Mouse (Mus musculus): ENCODE data around the gene Cd63. TPM values are rescaled to one million over a fixed set of nuclear protein-coding genes. Genes with fewer than 3 reads are reported as not detected.
A peak's percentile ranks its signal among the peaks of the same experiment; 100 is the strongest.

Gene Cd63
- total and polyA plus RNA-seq, 3 experiments: not detected

DNA sequence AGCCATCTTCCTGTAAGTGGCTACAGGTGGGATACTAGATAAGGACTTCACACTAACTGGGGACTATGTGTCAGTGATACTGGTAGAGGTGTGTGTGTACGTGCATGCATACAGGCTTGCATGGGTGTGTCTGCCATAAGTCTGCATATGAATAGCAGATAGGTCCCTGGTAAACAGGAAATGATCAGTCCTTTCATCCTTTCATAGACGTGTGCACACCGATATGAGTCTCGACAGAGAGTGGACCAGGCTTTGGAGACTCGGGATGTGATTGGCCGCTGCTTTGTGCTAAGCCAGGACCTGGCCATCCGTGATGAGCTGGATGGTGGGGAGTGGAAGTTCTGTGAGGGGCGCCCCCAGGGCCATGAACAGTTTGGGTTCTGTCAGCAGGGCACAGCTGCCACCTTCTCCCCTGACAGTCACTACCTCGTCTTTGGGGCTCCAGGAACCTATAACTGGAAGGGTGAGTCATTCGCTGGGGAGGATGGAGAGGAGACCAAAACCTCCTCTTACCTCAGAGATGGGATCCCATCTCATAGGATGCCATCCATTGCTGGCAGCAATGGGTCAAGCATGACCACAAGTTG is 39.8 kb downstream of the Cd63 start:
- Histone ChIP-seq H3K27me3 (replicated peaks) (peaks cover 47% of the 10 kb centered on the region), H3K4me3 (replicated peaks in 1 of 3; ENCODE audit: low read depth in 2 of 3, low read length in 2 of 3, poor library complexity in 1 of 3) (no peak overlapping the region), H3K4me2 (ENCODE audit: insufficient read depth, low read depth, poor library complexity, severe bottlenecking) (no peak overlapping the region), H3K9me3 (replicated peaks; ENCODE audit: low read length) (no peaks in the 10 kb centered on the region), H3K9ac (ENCODE audit: insufficient read depth, low read depth) (no peak overlapping the region), H3K4me1 (ENCODE audit: control insufficient read depth in 1 of 2, insufficient read depth in 2 of 2) (no peaks in the 10 kb centered on the region; a peak in 1 of 4 replicates), H3K79me2 (replicated peaks; ENCODE audit: control insufficient read depth, extremely low read depth, insufficient read depth, poor library complexity, severe bottlenecking) (no peaks in the 10 kb centered on the region), H3K36me3 (replicated peaks in 1 of 2; ENCODE audit: control insufficient read depth in 1 of 2, insufficient read depth in 1 of 2, low read length in 1 of 2) (no peaks in the 10 kb centered on the region), H3K27ac (ENCODE audit: insufficient read depth, low read depth) (no peak overlapping the region)
- in situ Hi-C loops (cut with MboI; ENCODE audit: low pct_ligation_motif_present, low pct_unique_long_range_greater_than_20kb, low sequenced_read_pairs) (no loop called here), dilution Hi-C loops (cut with MboI; ENCODE audit: extremely low pct_ligation_motif_present, extremely low pct_unique_long_range_greater_than_20kb, low sequenced_read_pairs) (no loop called here)
- no peak for DNase-seq (ENCODE audit: extremely low read depth)
- TF ChIP-seq CTCF (conservative IDR thresholded peaks at IDR 0.05 in 1 of 2, IDR thresholded peaks at IDR 0.05 in 1 of 2; ENCODE audit: low read depth in 2 of 2, low read length in 2 of 2) (no peak), MAZ (IDR thresholded peaks at IDR 0.05; ENCODE audit: low read depth, low read length) (no peak), RCOR1 (conservative IDR thresholded peaks at IDR 0.05; ENCODE audit: low read depth, low read length) (no peak), SIN3A (IDR thresholded peaks at IDR 0.05; ENCODE audit: low read length) (no peak), JUN (IDR thresholded peaks at IDR 0.05; ENCODE audit: insufficient read depth, low read depth, low read length) (no peak), UBTF (IDR thresholded peaks at IDR 0.05; ENCODE audit: low read depth, low read length) (no peak), IRF4 (IDR thresholded peaks at IDR 0.05; ENCODE audit: low read depth, low read length) (no peak), JUND (conservative IDR thresholded peaks at IDR 0.05; ENCODE audit: low read depth, low read length) (no peak), MYC (IDR thresholded peaks at IDR 0.05; ENCODE audit: low read depth, low read length) (no peak), ZMIZ1 (IDR thresholded peaks at IDR 0.05; ENCODE audit: low read depth, low read length) (no peak), ZKSCAN1 (IDR thresholded peaks at IDR 0.05; ENCODE audit: borderline replicate concordance, low read depth, low read length) (no peak), USF2 (conservative IDR thresholded peaks at IDR 0.05; ENCODE audit: low read depth, low read length) (no peak), USF1 (IDR thresholded peaks at IDR 0.05; ENCODE audit: low read depth, low read length) (no peak), TCF12 (IDR thresholded peaks at IDR 0.05; ENCODE audit: low read depth, low read length) (no peak), NRF1 (IDR thresholded peaks at IDR 0.05; ENCODE audit: low read depth, low read length) (no peak)

DNA sequence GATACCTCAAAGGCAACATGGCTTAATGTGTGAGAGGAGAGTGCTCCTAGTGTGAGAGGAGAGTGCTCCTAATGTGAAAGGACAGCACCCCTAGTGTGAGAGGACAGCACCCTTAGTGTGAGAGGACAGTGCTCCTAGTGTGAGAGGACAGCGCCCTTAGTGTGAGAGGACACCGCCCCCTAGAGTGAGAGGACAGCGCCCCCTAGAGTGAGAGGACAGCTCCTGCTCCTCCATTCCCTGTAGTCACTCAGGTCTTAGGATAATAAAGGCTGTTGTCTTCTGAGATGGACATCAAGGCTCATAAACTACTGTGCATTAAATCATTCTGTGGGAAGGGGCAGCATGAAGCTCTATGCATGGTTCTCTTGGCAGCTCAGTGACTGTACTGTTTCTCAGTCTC is 44.9 kb downstream of the Cd63 start:
- no peak overlapping the region for H3K4me2 ChIP-seq (ENCODE audit: insufficient read depth, low read depth, poor library complexity, severe bottlenecking)
- peak; percentile 40 for TF ChIP-seq RAD21 (IDR thresholded peaks at IDR 0.05; ENCODE audit: low read depth, low read length)
- peak; percentile 50 to 71 for TF ChIP-seq CTCF (conservative IDR thresholded peaks at IDR 0.05 in 1 of 2, IDR thresholded peaks at IDR 0.05 in 1 of 2; ENCODE audit: low read depth in 2 of 2, low read length in 2 of 2)
- TF ChIP-seq SMC3 (IDR thresholded peaks at IDR 0.05; ENCODE audit: low read depth, low read length): peak; percentile 7; the same call in 1 of the 2 replicates
- no peak for TF ChIP-seq TBP (conservative IDR thresholded peaks at IDR 0.05; ENCODE audit: low read depth, low read length)
- no peaks in the 10 kb centered on the region for H3K79me2 ChIP-seq (replicated peaks; ENCODE audit: control insufficient read depth, extremely low read depth, insufficient read depth, poor library complexity, severe bottlenecking)
- peak; percentile 40 for DNase-seq (ENCODE audit: extremely low read depth)
- dilution Hi-C loops (cut with MboI; ENCODE audit: extremely low pct_ligation_motif_present, extremely low pct_unique_long_range_greater_than_20kb, low sequenced_read_pairs): no loop called here
- H3K4me3 ChIP-seq (replicated peaks in 1 of 3; ENCODE audit: low read depth in 2 of 3, low read length in 2 of 3, poor library complexity in 1 of 3): no peak overlapping the region
- H3K9me3 ChIP-seq (replicated peaks; ENCODE audit: low read length): no peaks in the 10 kb centered on the region
- H3K27me3 ChIP-seq (replicated peaks): peaks cover 34% of the 10 kb centered on the region
- H3K27ac ChIP-seq (ENCODE audit: insufficient read depth, low read depth): no peak overlapping the region
- no peaks in the 10 kb centered on the region for H3K36me3 ChIP-seq (replicated peaks in 1 of 2; ENCODE audit: control insufficient read depth in 1 of 2, insufficient read depth in 1 of 2, low read length in 1 of 2)
- no peak overlapping the region for H3K9ac ChIP-seq (ENCODE audit: insufficient read depth, low read depth)
- in situ Hi-C loops (cut with MboI; ENCODE audit: low pct_ligation_motif_present, low pct_unique_long_range_greater_than_20kb, low sequenced_read_pairs): no loop called here
- no peaks in the 10 kb centered on the region for H3K4me1 ChIP-seq (ENCODE audit: control insufficient read depth in 1 of 2, insufficient read depth in 2 of 2)
